Mouse (Mus musculus): ENCODE data around the gene Rtn2.

DNA sequence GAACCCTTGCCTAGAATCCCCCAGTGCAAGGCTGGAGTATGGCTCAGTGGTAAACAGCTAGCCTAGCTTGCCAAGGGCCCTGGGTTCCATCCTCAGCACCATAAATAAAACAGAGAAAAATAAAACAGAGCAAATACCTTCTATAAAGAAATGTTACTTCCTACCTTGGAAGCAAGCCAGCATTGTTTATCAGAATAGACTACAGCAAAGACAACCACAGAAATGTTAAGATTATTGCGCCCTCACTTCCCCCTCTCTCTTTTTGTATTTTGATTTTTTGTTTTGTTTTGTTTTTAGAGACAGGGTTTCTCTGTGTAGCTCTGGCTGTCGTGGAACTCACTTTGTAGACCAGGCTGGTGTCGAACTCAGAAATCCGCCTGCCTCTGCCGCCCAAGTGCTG, 15.4 kb downstream of the Rtn2 start:
- TF ChIP-seq GATA1 (IDR thresholded peaks at IDR 0.05; ENCODE audit: low read length) (no peak), TAL1 (IDR thresholded peaks at IDR 0.05; ENCODE audit: low read length) (no peak)

All from erythroblast, embryonic 14.5 days (primary cell).